Mouse (Mus musculus): ENCODE results near the gene Itga4. TPM values are rescaled to one million over a fixed set of nuclear protein-coding genes. Genes with fewer than 3 reads are reported as not detected.
A peak's percentile ranks its signal among the peaks of the same experiment; 100 is the strongest.

The Itga4 gene
- polyA plus RNA-seq, 1 experiment = 42.6 TPM

DNA sequence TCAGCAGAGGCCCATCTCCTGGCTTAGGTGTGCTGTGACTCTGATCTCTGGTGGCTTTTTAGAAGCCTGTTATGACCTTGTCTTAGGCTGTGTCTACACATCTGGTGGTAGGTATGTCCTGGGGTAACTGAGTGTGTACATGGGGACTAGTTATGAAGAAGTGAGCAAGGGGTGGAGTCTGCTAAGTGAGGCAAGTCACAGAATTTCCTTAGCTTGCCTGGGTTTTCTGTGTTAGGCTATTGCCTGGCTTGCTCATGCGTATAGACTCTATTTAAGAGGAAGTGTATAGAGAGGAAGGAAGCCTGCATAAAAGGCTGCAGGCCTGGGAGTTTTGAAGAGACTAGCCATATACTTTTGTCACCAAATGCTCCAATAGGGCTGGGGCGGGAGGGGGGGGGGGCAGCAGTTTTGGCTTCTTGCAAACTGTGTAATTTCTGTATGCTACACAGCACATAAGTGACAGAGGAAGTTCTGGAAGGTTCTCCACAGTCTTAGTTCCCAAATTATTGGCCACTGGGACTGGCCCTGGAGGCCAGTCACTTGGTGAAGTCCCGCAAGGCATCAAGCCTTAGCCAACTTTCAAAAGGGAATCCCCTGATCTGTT lies 536 bp upstream of the Itga4 start:
- TF ChIP-seq GATA1 (IDR thresholded peaks at IDR 0.05; ENCODE audit: low read length) = no peak

DNA sequence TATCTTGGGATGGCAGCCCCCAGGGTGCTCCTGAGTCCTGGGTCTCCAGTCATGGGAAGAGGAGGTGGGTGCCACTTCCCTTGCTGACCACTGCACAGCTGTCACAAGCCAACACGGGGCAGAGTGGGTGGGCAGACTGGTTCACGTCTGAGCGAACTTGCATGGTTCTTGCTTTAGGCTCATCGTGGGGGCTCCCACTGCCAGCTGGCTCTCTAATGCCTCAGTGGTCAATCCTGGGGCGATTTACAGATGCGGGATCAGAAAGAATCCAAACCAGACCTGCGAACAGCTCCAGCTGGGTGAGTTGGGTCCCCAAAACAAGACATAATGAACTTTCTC lies 744 bp downstream of the Itga4 start:
- TF ChIP-seq GATA1 (IDR thresholded peaks at IDR 0.05; ENCODE audit: low read length) = no peak

DNA sequence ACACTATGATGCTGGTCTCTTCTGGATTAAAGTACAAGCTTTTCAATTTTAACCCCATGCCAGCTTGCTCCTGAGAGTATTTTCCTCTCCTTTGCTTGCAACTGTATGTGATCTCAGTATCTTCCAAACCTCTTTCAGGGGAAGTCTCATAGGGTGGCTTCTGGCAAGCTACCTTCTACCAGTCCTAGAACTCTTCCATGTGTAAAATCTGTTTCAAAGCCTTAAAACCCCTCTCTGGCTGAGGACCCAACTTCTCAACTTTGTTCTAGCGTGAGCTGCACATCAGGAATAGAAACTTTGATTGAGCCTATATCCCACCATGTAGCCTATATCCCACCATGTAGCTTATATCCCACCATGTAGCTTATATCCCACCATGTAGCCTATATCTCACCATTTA lies 1.1 kb downstream of the Itga4 start:
- TF ChIP-seq GATA1 (IDR thresholded peaks at IDR 0.05; ENCODE audit: low read length) = no peak

DNA sequence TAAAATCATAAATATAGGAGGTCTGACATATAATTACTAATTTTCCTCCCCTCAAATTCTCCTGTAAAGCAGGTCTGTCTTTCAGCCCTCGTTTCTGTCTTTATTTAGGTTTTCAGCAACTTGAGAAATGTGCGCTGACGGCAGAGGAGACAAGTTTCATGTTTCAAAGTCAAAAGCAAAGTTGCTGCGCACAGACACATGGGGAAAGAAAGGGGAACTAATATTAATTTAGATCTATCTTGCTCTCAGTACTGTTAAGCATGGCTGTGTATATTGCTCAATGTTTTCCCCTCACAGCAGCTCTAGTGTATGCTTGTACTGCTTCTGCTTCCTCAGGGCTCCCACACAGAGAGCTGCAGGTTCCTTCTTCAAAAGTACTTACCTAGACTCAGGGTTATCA lies 1.7 kb downstream of the Itga4 start:
- TF ChIP-seq GATA1 (IDR thresholded peaks at IDR 0.05; ENCODE audit: low read length) = no peak

DNA sequence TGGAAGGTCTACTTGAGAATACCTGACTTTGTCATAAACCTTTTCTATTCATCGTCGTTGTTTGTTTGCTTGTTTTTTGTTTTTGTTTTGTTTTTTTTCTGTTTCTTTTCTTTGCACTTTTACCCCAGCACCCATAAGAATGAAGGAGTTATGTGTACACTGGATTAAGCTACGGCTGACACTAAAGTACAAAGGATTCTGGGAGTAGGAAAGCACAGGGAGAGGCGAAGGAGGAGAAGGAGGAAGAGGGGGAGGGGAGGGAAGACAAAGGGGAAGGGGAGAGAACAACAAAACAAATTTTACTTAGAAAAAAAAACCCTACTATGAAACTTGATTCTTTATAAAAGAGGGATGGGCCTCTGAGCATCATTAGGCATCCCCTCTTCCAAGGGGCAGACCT lies 2.2 kb downstream of the Itga4 start:
- TF ChIP-seq GATA1 (IDR thresholded peaks at IDR 0.05; ENCODE audit: low read length) = no peak

DNA sequence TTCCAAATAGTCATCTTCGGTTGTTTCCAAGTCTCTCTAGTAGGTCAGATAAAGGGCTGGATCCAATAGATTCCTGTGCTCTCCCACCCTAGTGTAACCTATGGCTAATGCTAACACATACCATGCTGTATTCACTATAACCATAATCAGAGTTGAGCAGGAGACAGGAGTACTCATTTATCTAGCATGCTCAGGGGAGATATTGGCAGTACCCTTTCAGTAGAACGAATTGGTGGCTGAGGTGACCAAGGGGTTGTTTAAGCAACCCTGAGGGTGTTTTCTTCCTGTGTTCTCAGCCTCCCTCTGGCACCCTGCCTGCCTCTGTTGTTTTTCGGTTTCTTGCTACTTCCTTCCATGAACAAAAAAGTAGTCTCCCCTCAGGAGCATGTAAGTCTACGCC lies 4.1 kb downstream of the Itga4 start:
- TF ChIP-seq GATA1 (IDR thresholded peaks at IDR 0.05; ENCODE audit: low read length) = peak; percentile 88

DNA sequence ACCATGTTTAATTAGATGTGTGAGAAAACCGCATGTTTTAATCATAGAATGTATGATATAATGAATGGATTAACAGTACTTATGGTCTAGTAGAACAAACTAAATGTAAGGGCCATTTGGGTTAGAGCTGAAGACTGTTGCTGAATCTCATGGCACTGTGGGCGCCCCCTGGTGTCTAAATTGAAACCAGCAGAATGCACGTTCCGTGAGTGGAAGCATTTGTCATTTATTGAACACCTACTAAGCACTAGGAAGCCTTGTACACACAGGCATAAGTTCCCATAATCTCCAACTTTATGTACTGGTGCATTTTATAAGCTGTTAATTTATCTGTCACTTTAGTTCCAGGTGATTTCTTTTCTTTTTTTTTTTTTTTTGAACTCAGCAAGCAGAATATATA lies 10.4 kb downstream of the Itga4 start:
- TF ChIP-seq GATA1 (IDR thresholded peaks at IDR 0.05; ENCODE audit: low read length) = no peak

DNA sequence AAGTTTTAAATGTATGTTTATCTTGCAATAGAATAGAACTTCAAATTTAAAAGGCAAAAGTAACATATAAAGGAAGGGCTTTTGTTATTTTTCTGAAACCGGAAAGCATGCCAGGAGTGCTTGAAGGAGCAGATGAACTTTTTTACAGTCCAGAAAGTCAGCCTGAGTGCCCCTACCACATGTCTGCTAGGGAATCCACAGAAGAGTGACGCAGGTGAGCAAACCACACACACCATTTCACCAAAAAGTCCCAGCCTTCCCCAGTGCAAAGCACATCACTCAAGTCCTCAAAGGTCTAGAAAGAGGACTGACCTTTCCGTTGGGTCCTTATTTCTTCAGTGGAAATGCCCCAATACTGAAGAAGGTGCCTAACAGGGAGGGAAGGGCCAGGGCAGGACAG lies 11.3 kb downstream of the Itga4 start:
- no peak for TF ChIP-seq GATA1 (IDR thresholded peaks at IDR 0.05; ENCODE audit: low read length)

DNA sequence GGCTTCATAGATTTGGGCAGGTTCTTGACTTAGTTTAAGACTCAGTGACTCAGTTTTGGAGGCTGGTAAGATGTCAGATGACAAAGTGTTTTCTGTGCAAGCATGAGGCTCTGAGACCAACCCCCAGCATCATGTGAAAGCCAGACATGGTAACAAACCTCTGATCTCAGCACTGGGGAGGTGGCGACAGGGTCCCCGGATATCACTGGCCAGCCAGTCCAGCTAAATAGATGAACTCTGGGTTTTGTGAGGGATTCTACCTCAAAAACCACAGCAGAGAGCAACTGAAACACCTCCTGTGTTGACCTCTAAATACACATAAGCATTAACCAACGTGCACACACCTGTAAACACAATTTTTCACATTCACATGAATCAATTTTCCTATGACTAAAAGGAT lies 12.0 kb downstream of the Itga4 start:
- no peak for TF ChIP-seq GATA1 (IDR thresholded peaks at IDR 0.05; ENCODE audit: low read length)

DNA sequence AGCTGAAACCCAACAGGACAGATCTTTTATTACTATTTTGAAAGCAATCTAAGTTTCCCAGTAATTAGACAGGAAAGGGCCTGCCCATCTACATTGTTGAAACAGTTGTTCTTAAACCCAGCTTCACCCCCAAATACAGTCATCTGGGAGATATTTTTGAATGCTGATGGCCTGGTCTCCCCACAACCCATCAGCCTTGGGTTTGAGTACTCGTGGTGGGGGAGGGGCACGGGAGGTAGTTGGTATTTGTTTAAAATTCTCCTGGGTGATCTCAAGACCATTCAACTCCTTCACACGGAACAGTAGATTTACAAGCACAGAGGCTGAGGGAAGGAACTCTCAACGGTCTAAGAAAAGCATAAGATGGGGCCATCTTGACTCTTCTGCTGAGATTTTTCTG lies 13.6 kb downstream of the Itga4 start:
- TF ChIP-seq GATA1 (IDR thresholded peaks at IDR 0.05; ENCODE audit: low read length) = no peak

DNA sequence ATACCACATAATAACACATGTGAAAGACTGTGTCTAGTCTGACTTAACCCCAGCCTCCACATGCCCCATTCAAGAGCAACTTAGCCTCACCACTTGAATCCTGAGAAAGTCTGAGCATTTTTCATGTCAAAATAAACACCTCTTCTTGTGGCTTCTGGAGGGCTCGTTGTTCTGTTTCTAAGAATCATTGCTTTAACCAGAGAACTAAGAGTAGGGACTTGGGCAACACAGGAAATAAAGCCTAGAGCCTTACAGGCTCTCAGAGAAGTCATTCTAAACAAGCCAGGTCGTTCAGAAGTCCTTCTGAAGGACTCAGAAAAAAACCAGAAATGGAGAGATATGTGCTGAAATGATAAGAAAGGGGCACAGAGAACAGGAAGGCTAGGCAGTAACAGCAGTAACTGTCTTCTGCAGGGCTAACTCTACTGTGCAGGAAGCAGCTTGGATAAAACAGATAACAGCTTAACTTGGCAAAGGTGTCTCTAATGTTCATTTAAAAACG lies 14.9 kb downstream of the Itga4 start:
- TF ChIP-seq GATA1 (IDR thresholded peaks at IDR 0.05; ENCODE audit: low read length) = peak; percentile 87

DNA sequence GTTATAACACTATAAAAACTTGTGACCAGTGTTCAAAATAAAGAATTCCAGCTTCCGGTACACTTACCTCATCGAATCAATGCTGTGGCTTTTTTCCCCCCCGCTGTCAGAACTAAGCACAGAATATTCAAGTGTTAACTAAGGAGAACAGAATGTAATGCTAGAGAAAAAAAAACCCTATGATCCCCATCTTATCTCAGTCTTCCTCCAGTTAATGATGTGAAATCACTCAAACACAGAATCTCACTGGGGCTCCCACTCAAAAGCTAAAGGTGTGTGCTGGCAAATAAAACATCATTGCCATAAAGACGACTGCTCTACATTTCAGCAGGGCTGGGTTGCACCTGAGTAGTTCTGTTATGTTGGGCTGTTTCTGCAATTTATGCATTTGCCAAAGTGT lies 16.6 kb downstream of the Itga4 start:
- TF ChIP-seq GATA1 (IDR thresholded peaks at IDR 0.05; ENCODE audit: low read length) = no peak

DNA sequence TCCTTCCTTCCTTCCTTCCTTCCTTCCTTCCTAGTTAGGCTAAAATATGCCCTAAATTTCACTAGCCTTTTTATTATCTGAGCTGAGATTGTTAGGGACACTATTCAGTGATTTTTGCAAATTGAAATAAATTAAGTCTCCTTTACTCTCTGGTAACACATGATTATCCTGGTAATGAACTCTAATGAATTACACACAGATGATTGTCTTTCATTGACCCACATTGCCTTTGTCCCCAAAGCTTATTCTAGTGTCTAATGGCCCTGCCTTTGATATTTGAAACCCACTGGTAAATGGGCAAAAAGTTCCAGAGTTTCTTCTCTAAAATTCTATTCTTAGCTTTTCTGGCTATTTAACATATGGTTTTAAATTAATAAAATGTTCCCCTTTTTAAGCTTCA lies 23.4 kb downstream of the Itga4 start:
- no peak for TF ChIP-seq GATA1 (IDR thresholded peaks at IDR 0.05; ENCODE audit: low read length)

DNA sequence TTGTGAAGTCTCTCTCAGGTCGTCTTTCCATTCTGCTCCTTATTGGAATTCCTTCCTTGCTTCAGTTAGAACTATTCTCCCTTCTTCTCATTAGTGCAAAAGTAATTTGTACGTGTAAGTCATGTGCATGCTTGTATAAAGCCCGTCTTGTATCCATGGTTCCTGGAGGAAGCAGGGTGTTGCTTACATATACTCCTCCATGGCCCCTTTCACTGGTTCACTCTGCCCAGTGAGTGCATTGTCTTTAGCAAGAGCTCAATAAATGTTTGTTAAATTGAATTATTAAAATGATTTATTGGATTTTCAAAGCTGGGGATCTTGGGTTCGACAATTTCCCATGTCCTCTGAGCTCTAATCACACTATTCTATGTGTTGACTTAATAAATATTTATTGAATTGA lies 29.0 kb downstream of the Itga4 start:
- TF ChIP-seq GATA1 (IDR thresholded peaks at IDR 0.05; ENCODE audit: low read length) = no peak

DNA sequence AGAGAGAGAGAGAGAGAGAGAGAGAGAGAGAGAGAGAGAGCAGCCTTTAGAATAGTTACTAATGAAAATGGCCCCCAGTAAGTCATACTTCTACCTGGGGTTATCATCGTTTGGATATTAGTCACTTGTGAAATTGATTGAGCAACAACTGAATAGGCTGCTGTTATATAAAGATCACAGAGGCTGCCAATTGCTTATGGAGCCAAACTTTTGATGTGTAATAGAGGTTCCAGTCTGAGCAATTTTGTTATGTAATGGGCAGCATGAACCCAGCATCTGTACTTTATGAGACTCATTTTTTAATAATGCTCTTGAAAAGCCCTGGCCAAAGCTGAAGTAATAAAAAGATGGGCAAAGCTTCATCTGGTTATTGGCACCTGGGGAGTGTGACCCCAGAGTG lies 34.9 kb downstream of the Itga4 start:
- no peak for TF ChIP-seq GATA1 (IDR thresholded peaks at IDR 0.05; ENCODE audit: low read length)

DNA sequence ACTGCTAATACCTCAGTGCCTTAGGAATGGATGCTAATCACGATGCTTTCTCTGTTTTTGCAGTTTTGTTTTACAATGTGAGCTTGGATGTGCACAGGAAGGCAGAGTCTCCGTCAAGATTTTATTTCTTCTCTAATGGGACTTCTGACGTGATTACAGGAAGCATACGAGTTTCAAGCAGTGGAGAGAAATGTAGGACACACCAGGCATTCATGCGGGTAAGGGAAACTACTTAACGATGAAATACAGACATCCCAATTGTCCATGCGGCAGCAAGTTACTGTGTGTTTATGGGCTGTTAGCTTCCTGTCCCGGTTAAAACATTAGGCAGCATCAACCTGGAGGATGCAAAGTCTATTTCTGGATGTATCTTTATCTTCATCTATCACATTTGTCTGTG lies 36.7 kb downstream of the Itga4 start:
- no peak for TF ChIP-seq GATA1 (IDR thresholded peaks at IDR 0.05; ENCODE audit: low read length)

DNA sequence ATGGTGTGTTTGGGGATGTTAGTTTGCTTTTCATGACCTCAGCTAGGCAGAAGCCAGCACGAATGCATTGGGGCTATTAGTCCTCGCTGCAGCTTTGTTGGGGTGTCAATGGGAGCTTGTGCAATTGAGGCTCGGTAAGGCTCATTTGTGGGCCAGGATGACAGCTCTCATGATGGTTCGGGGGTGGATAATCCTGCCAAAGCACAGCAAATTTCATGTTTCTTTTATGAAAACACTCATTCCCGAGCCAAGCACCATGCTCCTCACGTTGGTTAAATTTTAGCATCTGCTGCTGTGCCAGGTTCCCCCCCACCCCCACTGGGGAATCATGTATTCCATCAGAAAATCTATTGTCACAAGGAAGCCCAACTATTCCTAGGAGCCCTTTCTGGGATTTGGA lies 37.2 kb downstream of the Itga4 start:
- TF ChIP-seq GATA1 (IDR thresholded peaks at IDR 0.05; ENCODE audit: low read length) = no peak

DNA sequence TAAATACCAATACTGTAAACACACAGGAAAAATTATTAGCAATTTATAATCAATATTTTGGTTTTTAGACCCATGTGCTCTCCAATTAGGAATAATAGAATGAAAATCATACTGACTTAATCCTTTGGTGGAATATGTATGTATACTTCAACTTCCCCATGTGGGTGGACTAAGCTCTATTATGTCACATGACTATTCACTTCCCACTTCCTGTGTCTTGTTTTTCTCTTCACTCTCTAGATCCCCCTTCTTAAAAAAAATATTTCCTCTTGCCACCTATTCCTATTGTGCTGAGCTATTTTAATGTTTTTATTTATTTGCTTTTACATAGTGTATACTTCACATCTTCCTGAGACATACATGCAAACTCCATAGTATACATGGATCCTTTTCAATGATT lies 47.2 kb downstream of the Itga4 start:
- TF ChIP-seq GATA1 (IDR thresholded peaks at IDR 0.05; ENCODE audit: low read length) = no peak
